Mouse (Mus musculus) retina, adult 2 months (tissue): ENCODE data around the gene Fthl17c.
"Not testable (repeated sequence)": the region's sequence is repeated elsewhere in the genome, so short reads cannot be mapped to it uniquely, and the experiment has no call there.

Experiments used
- DNase-seq: peaks from one replicate; pipeline ENCODE4 v3.0.0-alpha.2; 2012; ENCODE audit warnings: low read depth, low spot score

The Fthl17c gene

GRCm38 (mm10) chrX:8976459-8976858 is at the start of gene Fthl17c:
TSS of gene Fthl17c (minus strand) at chrX:8976559.
- DNase-seq = not testable (repeated sequence)

GRCm38 (mm10) chrX:9019481-9019880 is 43.1 kb upstream of the Fthl17c start:
- no peak for DNase-seq

- DNase-seq = no peak
Observed at GRCm38 (mm10) chrX:9016079-9016478, 39.7 kb upstream of the Fthl17c start.

DNA sequence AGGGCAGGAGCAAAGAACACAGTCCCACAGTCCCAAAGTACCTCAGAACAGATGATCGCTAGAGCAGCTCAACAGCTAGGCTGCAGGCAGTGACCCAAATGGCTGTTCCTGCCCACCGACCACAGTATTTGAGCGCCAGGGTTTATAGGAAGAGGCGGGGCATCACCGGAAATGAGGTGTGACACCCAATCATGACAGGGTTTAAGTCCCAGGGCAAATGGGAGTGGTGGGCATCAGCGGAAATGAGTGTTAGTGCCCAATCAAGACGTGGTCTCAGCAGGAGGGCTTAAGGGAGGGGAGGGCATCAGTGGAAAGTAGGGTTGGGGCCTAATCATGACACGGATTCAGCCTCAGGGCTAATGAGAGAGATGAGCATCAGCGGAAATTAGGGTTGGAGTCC is 10.3 kb upstream of the Fthl17c start, which contains the start of gene Fthl17d:
Fthl17d (minus strand) TSS at position 101 of the 400 bp plus-strand sequence.
- DNase-seq = not testable (repeated sequence)

DNA sequence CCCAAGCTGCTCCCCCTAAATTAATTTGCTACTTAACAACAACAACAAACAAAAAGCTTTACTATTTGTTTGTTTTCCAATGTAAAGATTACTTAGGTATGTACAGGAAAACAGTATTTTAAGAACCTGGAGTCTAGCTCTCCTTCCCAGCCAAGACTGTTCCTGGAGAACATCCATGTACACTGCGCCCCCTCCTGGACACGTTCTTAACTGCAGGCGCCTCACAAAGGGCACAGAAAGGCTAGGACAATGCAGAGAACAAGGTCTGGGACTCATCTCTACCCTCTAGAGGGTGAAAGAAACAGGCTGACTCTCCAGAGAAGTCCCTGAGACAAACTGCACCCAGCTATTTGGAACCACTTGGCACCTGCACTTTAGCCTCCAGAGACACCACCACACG is 11.7 kb downstream of the Fthl17c start:
- DNase-seq = not testable (repeated sequence)

DNA sequence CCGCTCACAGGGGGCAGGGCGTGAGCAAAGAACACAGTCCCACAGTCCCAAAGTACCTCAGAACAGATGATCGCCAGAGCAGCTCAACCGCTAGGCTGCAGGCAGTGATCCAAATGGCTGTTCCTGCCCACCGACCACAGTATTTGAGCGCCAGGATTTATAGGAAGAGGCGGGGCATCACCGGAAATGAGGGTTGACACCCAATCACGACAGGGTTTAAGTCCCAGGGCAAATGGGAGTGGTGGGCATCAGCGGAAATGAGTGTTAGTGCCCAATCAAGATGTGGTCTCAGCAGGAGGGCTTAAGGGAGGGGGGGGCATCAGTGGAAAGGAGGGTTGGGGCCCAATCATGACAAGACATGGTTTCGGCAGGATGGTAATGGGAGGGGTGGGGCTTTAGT is 13.5 kb downstream of the Fthl17c start, which contains the start of gene Fthl17b:
Fthl17b (minus strand) TSS at position 101 of the 400 bp plus-strand sequence.
- not testable (repeated sequence) for DNase-seq

DNA sequence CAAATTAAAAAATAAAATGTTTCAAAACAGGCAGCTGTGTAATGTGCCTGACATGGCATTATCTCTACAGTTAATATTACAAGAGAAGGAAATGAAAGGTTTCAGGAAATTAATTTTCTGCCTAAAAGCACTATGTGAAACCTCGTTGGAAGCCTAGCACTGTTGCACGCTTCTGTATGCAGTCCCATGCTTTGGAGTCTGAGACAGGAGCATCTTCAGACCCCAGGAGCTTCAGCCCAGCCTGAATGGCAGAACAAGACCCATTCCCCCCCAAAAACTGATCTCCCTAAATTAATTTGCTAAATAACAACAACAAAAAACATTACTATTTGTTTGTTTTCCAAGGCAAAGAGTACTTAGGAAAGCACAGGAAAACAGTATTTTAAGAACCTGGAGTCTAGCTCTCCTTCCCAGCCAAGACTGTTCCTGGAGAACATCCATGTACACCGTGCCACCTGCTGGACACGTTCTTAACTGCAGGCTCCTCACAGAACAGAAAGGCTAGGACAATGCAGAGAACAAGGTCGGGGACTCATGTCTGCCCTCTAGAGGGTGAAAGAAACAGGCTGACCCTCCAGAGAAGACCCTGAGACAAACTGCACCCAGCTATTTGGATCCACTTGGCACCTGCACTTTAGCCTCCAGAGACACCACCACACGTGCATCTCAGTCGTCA is 28.1 kb downstream of the Fthl17c start:
- DNase-seq = peak; percentile 47

GRCm38 (mm10) chrX:8944041-8944440 is 32.3 kb downstream of the Fthl17c start:
- DNase-seq = no peak

GRCm38 (mm10) chrX:8927308-8927707 is 49.1 kb downstream of the Fthl17c start:
- no peak for DNase-seq
